Comparison of ENCODE assay signal across 8 mouse cellular contexts in the genomic region with DNA sequence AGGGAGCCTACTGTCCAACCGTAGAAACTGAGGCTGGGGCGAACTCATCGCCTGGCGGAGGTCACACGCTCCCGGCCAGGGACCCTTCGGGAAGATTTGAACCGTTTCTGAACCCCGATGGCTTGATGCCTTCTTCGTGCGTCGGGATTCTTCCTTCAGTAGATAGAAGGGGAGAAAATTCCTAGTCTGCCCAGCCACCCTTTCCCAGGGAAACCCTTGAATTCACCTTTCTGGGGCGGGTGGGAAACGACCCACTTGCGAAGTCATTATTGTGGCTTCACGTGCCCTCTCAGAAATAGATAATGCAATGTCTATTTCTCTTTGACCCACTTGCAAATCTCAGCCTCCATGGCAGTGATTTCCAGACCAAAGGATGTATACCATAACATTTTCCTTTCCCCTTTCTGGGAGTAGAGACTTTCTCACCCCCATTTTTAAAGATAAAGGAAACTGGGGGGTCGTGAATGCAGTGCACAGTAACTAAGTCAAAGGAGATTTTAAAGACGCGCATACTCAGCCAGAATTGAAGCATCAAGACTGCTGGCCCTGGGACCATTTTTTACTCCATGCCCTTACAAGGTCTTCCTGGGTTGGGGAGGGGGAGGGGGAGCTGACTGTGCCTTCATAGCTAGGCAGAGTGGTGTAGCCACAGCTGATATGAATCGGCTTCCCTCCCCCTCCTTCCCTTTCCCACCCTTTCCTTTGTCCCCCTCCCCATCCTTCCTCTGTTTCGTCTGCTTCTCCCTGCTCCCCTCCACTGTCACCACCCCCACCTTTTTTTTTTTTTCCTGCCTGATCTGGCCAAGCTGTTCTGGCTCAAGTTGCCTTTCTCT. TPM values are rescaled to one million over a fixed set of nuclear protein-coding genes. Genes with fewer than 3 reads are reported as not detected.
DNase-seq lines count a peak whose midpoint lies in the region; ATAC-seq and TF ChIP-seq lines count a peak whose summit lies in the region.

No protein-coding gene starts in this region.

- peak overlapping the region; percentile 99 for H3K9ac ChIP-seq in limb, embryonic 15.5 days
- H3K9ac ChIP-seq in midbrain, postnatal 0 days (replicated peaks; ENCODE audit: low read length, poor library complexity, severe bottlenecking) = peak overlapping the region; percentile 96

- peak overlapping the region; percentile 97 for H3K4me3 ChIP-seq in spleen, adult 2 months (ENCODE audit: extremely low read depth, insufficient read depth, insufficient read length)
- peak overlapping the region; percentile 94 for H3K4me3 ChIP-seq in limb, embryonic 15.5 days
- H3K4me3 ChIP-seq in midbrain, postnatal 0 days (ENCODE audit: low read depth, low read length) = peak overlapping the region; percentile 90

- peaks cover 10% of the 10 kb centered on the region; the same call in 1 of the 2 replicates for H3K4me1 ChIP-seq in spleen, adult 2 months (ENCODE audit: control insufficient read depth, insufficient read depth, insufficient read length)
- H3K4me1 ChIP-seq in limb, embryonic 15.5 days = peaks cover 29% of the 10 kb centered on the region
- H3K4me1 ChIP-seq in midbrain, postnatal 0 days (ENCODE audit: insufficient read depth, low read length) = peaks cover 13% of the 10 kb centered on the region; the same call in 1 of the 2 replicates

- no peak for TF ChIP-seq CTCF in spleen, adult 2 months (IDR thresholded peaks at IDR 0.05; ENCODE audit: extremely low read depth, insufficient read depth, insufficient read length, insufficient replicate concordance)
- no peak for TF ChIP-seq CTCF in midbrain, postnatal 0 days (IDR thresholded peaks at IDR 0.05)

- H3K27ac ChIP-seq in spleen, adult 2 months (ENCODE audit: insufficient read depth, low read length) = peak overlapping the region; percentile 77
- H3K27ac ChIP-seq in limb, embryonic 15.5 days = peak overlapping the region; percentile 94
- peak overlapping the region; percentile 87 for H3K27ac ChIP-seq in midbrain, postnatal 0 days (ENCODE audit: low read depth, low read length)

- no peak for TF ChIP-seq POLR2A in spleen, adult 2 months (IDR thresholded peaks at IDR 0.05; ENCODE audit: low read depth, low read length)

- no peaks in the 10 kb centered on the region for H3K9me3 ChIP-seq in limb, embryonic 15.5 days
- no peaks in the 10 kb centered on the region for H3K9me3 ChIP-seq in midbrain, postnatal 0 days (ENCODE audit: low read length)

- no peaks in the 10 kb centered on the region for H3K27me3 ChIP-seq in spleen, adult 2 months (ENCODE audit: control insufficient read depth, insufficient read depth, low read length)
- no peaks in the 10 kb centered on the region for H3K27me3 ChIP-seq in limb, embryonic 15.5 days
- no peaks in the 10 kb centered on the region for H3K27me3 ChIP-seq in midbrain, postnatal 0 days (ENCODE audit: insufficient read depth, low read length)

- 2% methylated on average over 21 of the region's 21 CpGs for WGBS in spleen, adult 2 months
- WGBS in limb, embryonic 15.5 days = under 1% methylated on average over 20 of the region's 21 CpGs
- 1% methylated on average over 21 of the region's 21 CpGs for WGBS in midbrain, postnatal 0 days

- H3K4me2 ChIP-seq in limb, embryonic 15.5 days = peak overlapping the region; percentile 67
- H3K4me2 ChIP-seq in midbrain, postnatal 0 days (ENCODE audit: low read depth, low read length, poor library complexity, severe bottlenecking) = peak overlapping the region; percentile 73

- peak in 1 of 2 experiments; percentile 13 for DNase-seq in spleen, adult 2 months (ENCODE audit: low read depth in 1 of 2, low spot score in 2 of 2)
- DNase-seq in spleen, postnatal 4 days (ENCODE audit: low spot score in 2 of 2) = no peak
- peak; percentile 25 to 27 for DNase-seq in cerebellum, postnatal 36 days
- DNase-seq in heart, adult 8-10 months (ENCODE audit: low spot score) = peak; percentile 65
- peak; percentile 38 for DNase-seq in kidney, adult 18-20 months
- peak; percentile 62 for DNase-seq in midbrain, postnatal 0 days (ENCODE audit: low spot score)
- DNase-seq in thymus, postnatal 10 days (ENCODE audit: low spot score in 2 of 2) = peak; percentile 52 to 55

- ATAC-seq in limb, embryonic 15.5 days (ENCODE audit: insufficient number of reproducible peaks, low FRiP score, low TSS enrichment, low read depth) = no peak
- no peak for ATAC-seq in midbrain, postnatal 0 days (ENCODE audit: low FRiP score)

- H3K36me3 ChIP-seq in spleen, adult 2 months (ENCODE audit: control insufficient read depth, insufficient read depth, low read length) = peaks cover 3% of the 10 kb centered on the region
- peaks cover 36% of the 10 kb centered on the region for H3K36me3 ChIP-seq in limb, embryonic 15.5 days
- H3K36me3 ChIP-seq in midbrain, postnatal 0 days (ENCODE audit: insufficient read depth, low read length) = peaks cover 14% of the 10 kb centered on the region

RNA-seq across cellular contexts. Expression of gene Fkbp1a, which starts 1.0 kb away (rescaled TPM):
- polyA plus RNA-seq in spleen, adult 2 months (2012; rRNA removed) = 33.4 and 37.1 TPM in 2 replicates
- 100 to 1,000 TPM; 185 to 207 (median 192) TPM for total RNA-seq in heart, adult 8-10 months (2022)
- 501 and 547 TPM in 2 replicates for polyA plus RNA-seq in limb, embryonic 15.5 days (2015; fragmentation: Nextera tagmentation; extraction: Ambion mirVana)
- total RNA-seq in midbrain, postnatal 0 days (2014; rRNA removed) = 79.2 and 79.3 TPM in 2 replicates
- polyA plus RNA-seq in midbrain, postnatal 0 days (2015; fragmentation: Nextera tagmentation; extraction: Ambion mirVana) = 598 and 619 TPM in 2 replicates

RNA-seq across cellular contexts. Expression of gene Sdcbp2, which starts 29.1 kb away (rescaled TPM):
- 2.3 TPM in 2 replicates for polyA plus RNA-seq in spleen, adult 2 months (2012; rRNA removed)
- total RNA-seq in heart, adult 8-10 months (2022) = 1 to 10 TPM; 1.7 to 2.7 (median 2.5) TPM
- polyA plus RNA-seq in limb, embryonic 15.5 days (2015; fragmentation: Nextera tagmentation; extraction: Ambion mirVana) = 1.7 and 2.4 TPM in 2 replicates
- 0.61 TPM in 1 of 2 replicates, not detected in the other for total RNA-seq in midbrain, postnatal 0 days (2014; rRNA removed)
- 0.93 and 1.4 TPM in 2 replicates for polyA plus RNA-seq in midbrain, postnatal 0 days (2015; fragmentation: Nextera tagmentation; extraction: Ambion mirVana)

RNA-seq across cellular contexts. Expression of gene Nsfl1c, which starts 49.3 kb away (rescaled TPM):
- polyA plus RNA-seq in spleen, adult 2 months (2012; rRNA removed) = 29.4 and 30.7 TPM in 2 replicates
- total RNA-seq in heart, adult 8-10 months (2022) = 10 to 100 TPM; 77.5 to 88.9 (median 82.6) TPM
- 231 and 232 TPM in 2 replicates for polyA plus RNA-seq in limb, embryonic 15.5 days (2015; fragmentation: Nextera tagmentation; extraction: Ambion mirVana)
- total RNA-seq in midbrain, postnatal 0 days (2014; rRNA removed) = 103 and 107 TPM in 2 replicates
- polyA plus RNA-seq in midbrain, postnatal 0 days (2015; fragmentation: Nextera tagmentation; extraction: Ambion mirVana) = 244 and 250 TPM in 2 replicates

Comparison
In these comparisons a context has a peak if more than half of its experiments do, and no peak if none do; other contexts are left out.
1. DNase-seq: peak in cerebellum, postnatal 36 days (2 of 2), heart, adult 8-10 months (single experiment), kidney, adult 18-20 months (single experiment), midbrain, postnatal 0 days (single experiment) and thymus, postnatal 10 days (2 of 2); none in spleen, postnatal 4 days (0 of 2).
2. RNA of gene Fkbp1a, which starts 1.0 kb away (polyA plus RNA-seq): 598 to 619 TPM in midbrain, postnatal 0 days and 501 to 547 TPM in limb, embryonic 15.5 days; 33.4 to 37.1 TPM in spleen, adult 2 months; every median in the first group is over 10 times any median in the second.
3. Peak in every context shown above with its lines, with median percentiles within 50 percentile points of each other: H3K27ac ChIP-seq and H3K4me3 ChIP-seq.